Mouse (Mus musculus): ENCODE data around the gene Gm21586. TPM values are rescaled to one million over a fixed set of nuclear protein-coding genes. Genes with fewer than 3 reads are reported as not detected.

Gm21586 gene
- not detected for polyA plus RNA-seq (2017; shearing (Covaris generic))

DNA sequence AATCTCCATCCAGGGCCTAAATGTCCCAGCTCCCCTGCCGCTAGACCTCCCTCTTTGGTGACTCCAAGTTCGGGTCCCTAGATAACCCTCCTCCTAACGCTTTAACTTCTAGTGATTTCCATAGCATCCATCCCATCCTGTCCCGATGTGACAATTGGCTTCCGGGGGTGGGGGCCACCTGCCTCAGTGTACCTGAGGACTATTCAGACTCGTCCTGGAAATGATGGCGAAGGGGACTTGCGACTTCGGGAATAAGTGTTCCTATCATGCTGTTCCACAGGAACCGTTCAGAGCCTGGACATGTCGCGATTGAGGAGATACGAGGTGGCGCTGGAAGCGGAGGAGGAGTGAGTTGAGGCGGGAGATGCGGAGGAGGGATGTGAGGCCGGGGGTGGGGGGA is at the start of gene Gm21586:
TSS of gene Gm21586 (plus strand) at position 301 of the 400 bp plus-strand sequence.

DNA sequence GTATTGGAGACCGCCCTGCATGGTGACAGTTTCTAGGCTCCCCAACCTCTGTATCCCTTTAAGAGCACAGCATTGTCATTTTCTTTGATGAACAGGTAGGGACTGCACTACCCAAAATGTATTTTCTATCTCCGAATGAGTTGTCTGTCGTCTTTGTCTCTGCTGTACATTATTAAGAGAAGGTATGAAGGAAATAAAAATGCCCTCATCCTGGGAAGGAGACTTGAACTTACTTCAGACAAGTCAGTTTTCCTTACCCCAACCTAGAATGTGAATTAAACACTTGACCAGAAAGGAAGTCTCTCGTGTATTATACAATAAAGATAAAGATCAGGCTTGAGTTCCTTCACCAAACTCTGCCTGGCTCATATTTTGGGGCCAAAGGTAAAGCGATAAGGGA is 27.3 kb downstream of the Gm21586 start, which contains the start of gene Gm2163:
TSS of gene Gm2163 (plus strand) at position 301 of the 400 bp plus-strand sequence.

Other genes starting within 250 kb of the Gm21586 start
- gene Gm10600, start 198.7 kb upstream of the Gm21586 start, polyA plus RNA-seq (2017; shearing (Covaris generic)) = under 1 TPM in 1 of 2 experiments, not detected in 1; 0.33 TPM
- gene Ccl21b, start 183.6 kb upstream of the Gm21586 start, polyA plus RNA-seq (2017; shearing (Covaris generic)) = not detected
- gene Gm21953, start 145.1 kb upstream of the Gm21586 start, polyA plus RNA-seq (2017; shearing (Covaris generic)) = not detected
- not detected for gene Fam205a3, start 121.0 kb upstream of the Gm21586 start, polyA plus RNA-seq (2017; shearing (Covaris generic))
- gene Gm2163, start 27.4 kb downstream of the Gm21586 start, polyA plus RNA-seq (2017; shearing (Covaris generic)) = not detected
- not detected for gene Fam205a2, start 88.8 kb downstream of the Gm21586 start, polyA plus RNA-seq (2017; shearing (Covaris generic))
- not detected for gene Gm10591, start 172.8 kb downstream of the Gm21586 start, polyA plus RNA-seq (2017; shearing (Covaris generic))
- gene Gm2564, start 190.3 kb downstream of the Gm21586 start, polyA plus RNA-seq (2017; shearing (Covaris generic)) = under 1 TPM in 1 of 2 experiments, not detected in 1; 0.95 TPM
- gene Ccl27b, start 215.9 kb downstream of the Gm21586 start, polyA plus RNA-seq (2017; shearing (Covaris generic)) = not detected
- gene Il11ra2, start 222.5 kb downstream of the Gm21586 start, polyA plus RNA-seq (2017; shearing (Covaris generic)) = not detected

All from inflammation-experienced regulatory T-cells (primary cell).